Mouse (Mus musculus): ENCODE measurements at regions not wholly inside any gene's neighbourhood (a gene's known extent, or its start where the extent isn't known, plus 50 kb on each side); places are given as distances from the start of the nearest gene placed in this dataset.
A peak's percentile ranks its signal among the peaks of the same experiment; 100 is the strongest.

DNA sequence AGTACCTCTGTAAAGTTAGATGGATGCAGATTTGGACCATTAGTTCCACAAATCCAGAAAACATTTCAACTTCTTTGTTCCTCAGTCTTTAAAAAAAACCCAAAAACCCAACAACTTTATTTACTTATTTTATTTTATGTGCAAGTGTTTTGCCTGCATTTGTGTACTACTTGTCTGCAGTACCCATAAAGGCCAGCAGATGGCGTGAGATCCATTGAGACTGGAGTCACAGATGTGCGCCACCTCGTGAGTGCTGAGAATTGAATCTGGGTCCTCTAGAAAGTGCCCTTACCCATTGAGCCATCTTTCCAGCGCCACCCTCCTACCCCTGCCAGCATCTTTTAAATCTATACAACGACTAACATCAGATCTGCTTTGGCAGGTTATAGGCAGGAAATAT lies 53.0 kb downstream of the Gm12689 start:
- 63% methylated on average over 5 of the region's 5 CpGs for WGBS
- H3K9me3 ChIP-seq (ENCODE audit: control insufficient read depth), result no peaks in the 10 kb centered on the region
- ATAC-seq, result no peak
- H3K36me3 ChIP-seq (ENCODE audit: control insufficient read depth, insufficient read depth), result no peaks in the 10 kb centered on the region
- no peak overlapping the region for H3K27ac ChIP-seq (ENCODE audit: low read depth, low read length)
- no peak overlapping the region for H3K4me3 ChIP-seq (ENCODE audit: low read depth, low read length)
- H3K27me3 ChIP-seq (replicated peaks; ENCODE audit: control insufficient read depth, insufficient read depth, low read length), result no peaks in the 10 kb centered on the region
- H3K4me2 ChIP-seq (replicated peaks; ENCODE audit: low read depth), result no peak overlapping the region
- H3K9ac ChIP-seq (ENCODE audit: low read depth, low read length), result no peak overlapping the region
- no peaks in the 10 kb centered on the region for H3K4me1 ChIP-seq (replicated peaks; ENCODE audit: control insufficient read depth, insufficient read depth, low read length)
- TF ChIP-seq CTCF (IDR thresholded peaks at IDR 0.05; ENCODE audit: low read depth), result peak; percentile 60

DNA sequence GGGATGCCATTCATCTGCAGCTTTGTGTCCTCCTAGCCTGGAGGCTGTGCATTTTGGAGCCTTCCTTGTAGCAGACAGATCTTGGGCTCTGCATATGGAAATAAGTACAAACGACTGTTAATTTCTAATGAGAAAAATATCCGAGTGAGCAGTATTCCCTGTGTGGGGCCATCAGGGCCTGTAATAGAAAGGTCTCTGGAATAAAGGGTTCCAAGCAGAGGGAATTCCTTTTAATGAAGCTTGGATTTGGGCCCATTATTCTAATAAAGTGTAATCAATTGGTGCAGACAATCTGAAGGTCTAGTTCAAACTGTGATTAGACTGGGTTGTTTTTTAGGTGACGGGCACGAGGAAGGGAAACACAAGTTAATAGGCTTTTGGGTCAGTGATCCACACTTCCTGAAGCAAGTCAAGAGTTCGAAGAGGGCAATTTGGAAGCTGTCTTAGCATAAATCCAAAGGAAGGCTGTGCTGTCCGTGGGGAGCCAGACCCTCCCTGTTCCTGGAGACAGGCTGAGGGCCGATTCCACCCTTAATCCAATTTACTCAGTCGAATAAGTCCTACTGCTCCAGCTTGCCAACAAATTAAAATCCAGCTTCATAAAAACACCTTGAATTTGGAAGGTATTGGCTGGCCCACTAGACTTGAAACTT lies 57.5 kb downstream of the Gm12689 start:
- H3K4me3 ChIP-seq (ENCODE audit: low read depth, low read length), result no peak overlapping the region
- ATAC-seq, result no peak

DNA sequence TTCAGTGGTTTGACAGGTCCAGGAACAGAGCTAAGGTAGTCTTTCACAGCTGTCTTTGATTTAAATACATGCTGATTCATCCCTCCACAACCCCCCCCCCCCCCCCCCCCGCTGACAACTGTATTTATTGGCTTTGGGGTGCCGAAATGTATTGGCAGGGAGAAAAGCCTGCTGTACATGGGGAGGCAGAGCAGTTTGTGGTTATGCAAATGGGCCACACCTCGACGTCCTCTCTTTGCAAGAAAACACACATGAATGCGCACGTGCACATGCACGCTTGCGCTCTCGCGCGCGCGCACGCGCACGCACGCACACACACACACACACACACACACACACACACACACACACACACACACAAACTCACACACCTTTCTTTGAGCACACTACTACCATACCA lies 58.5 kb downstream of the Gm12689 start:
- Histone ChIP-seq H3K4me1 (replicated peaks; ENCODE audit: control insufficient read depth, insufficient read depth, low read length) (no peaks in the 10 kb centered on the region), H3K27ac (ENCODE audit: low read depth, low read length) (no peak overlapping the region), H3K4me2 (replicated peaks; ENCODE audit: low read depth) (no peak overlapping the region), H3K9me3 (ENCODE audit: control insufficient read depth) (no peaks in the 10 kb centered on the region), H3K27me3 (replicated peaks; ENCODE audit: control insufficient read depth, insufficient read depth, low read length) (no peaks in the 10 kb centered on the region), H3K4me3 (ENCODE audit: low read depth, low read length) (no peak overlapping the region), H3K9ac (ENCODE audit: low read depth, low read length) (no peak overlapping the region), H3K36me3 (ENCODE audit: control insufficient read depth, insufficient read depth) (no peaks in the 10 kb centered on the region)
- WGBS, result 71% methylated on average over 16 of the region's 17 CpGs
- no peak for TF ChIP-seq CTCF (IDR thresholded peaks at IDR 0.05; ENCODE audit: low read depth)
- ATAC-seq, result no peak

More for the DNA sequence above, 57.5 kb downstream of the Gm12689 start:
- Histone ChIP-seq H3K27me3 (replicated peaks; ENCODE audit: control insufficient read depth, insufficient read depth, low read length) (no peaks in the 10 kb centered on the region), H3K9ac (ENCODE audit: low read depth, low read length) (no peak overlapping the region), H3K4me1 (replicated peaks; ENCODE audit: control insufficient read depth, insufficient read depth, low read length) (no peaks in the 10 kb centered on the region), H3K9me3 (ENCODE audit: control insufficient read depth) (no peaks in the 10 kb centered on the region), H3K4me2 (replicated peaks; ENCODE audit: low read depth) (no peak overlapping the region), H3K36me3 (ENCODE audit: control insufficient read depth, insufficient read depth) (no peaks in the 10 kb centered on the region), H3K27ac (ENCODE audit: low read depth, low read length) (no peak overlapping the region)
- TF ChIP-seq CTCF (IDR thresholded peaks at IDR 0.05; ENCODE audit: low read depth), result no peak
- WGBS, result 64% methylated on average over 8 of the region's 8 CpGs

DNA sequence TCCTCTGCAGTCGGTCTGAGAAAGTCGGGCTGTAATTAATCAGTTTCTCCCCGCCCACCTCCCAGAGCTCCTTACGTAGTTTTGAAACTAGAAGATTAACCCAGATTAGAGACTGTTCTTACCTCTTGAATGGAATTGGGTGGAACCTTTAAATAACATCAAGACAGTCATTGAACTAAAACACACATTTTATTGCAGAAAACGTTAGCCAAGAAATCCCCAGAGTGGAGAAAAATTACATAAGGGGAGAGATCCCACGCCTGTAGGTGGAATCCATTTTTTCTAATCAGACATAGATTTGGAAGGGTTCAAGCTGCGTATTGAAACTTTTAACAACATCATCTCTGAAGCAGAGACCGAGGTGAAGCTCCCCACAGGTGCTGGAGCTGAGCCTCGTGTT lies 59.1 kb downstream of the Gm12689 start:
- Histone ChIP-seq H3K4me2 (replicated peaks; ENCODE audit: low read depth) (no peak overlapping the region), H3K36me3 (ENCODE audit: control insufficient read depth, insufficient read depth) (no peaks in the 10 kb centered on the region), H3K27ac (ENCODE audit: low read depth, low read length) (no peak overlapping the region), H3K4me3 (ENCODE audit: low read depth, low read length) (no peak overlapping the region), H3K4me1 (replicated peaks; ENCODE audit: control insufficient read depth, insufficient read depth, low read length) (no peaks in the 10 kb centered on the region), H3K9ac (ENCODE audit: low read depth, low read length) (no peak overlapping the region), H3K9me3 (ENCODE audit: control insufficient read depth) (no peaks in the 10 kb centered on the region), H3K27me3 (replicated peaks; ENCODE audit: control insufficient read depth, insufficient read depth, low read length) (no peaks in the 10 kb centered on the region)
- ATAC-seq, result no peak
- 52% methylated on average over 9 of the region's 9 CpGs for WGBS
- TF ChIP-seq CTCF (IDR thresholded peaks at IDR 0.05; ENCODE audit: low read depth), result no peak

DNA sequence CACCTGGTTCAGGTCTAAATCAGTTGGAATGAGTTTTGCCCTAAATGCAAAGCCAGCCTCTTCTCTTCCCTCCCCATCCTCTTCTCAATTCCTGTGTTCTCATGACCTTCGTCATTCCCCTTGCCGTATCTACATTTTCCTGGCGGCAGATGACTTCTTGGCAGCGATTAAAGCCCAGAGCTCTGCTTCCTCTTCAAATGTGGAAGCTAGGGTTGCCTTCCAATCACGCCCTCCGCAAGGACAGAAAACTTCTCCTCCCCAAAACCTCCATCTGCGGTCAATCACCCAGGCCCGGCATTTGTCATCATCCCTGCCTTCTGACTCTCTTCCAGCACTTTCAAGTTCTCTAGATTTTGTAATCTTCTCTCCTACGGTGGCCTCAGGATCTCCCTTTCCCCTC lies 72.3 kb downstream of the Gm12689 start:
- 83% methylated on average over 9 of the region's 9 CpGs for WGBS
- Histone ChIP-seq H3K27me3 (replicated peaks; ENCODE audit: control insufficient read depth, insufficient read depth, low read length) (0 out of 2 replicates have a peak, but pooled peaks cover 4% of the 10 kb centered on the region), H3K9me3 (ENCODE audit: control insufficient read depth) (no peaks in the 10 kb centered on the region), H3K36me3 (ENCODE audit: control insufficient read depth, insufficient read depth) (no peaks in the 10 kb centered on the region), H3K27ac (ENCODE audit: low read depth, low read length) (no peak overlapping the region), H3K4me3 (ENCODE audit: low read depth, low read length) (no peak overlapping the region), H3K4me1 (replicated peaks; ENCODE audit: control insufficient read depth, insufficient read depth, low read length) (no peaks in the 10 kb centered on the region), H3K9ac (ENCODE audit: low read depth, low read length) (no peak overlapping the region), H3K4me2 (replicated peaks; ENCODE audit: low read depth) (no peak overlapping the region)
- ATAC-seq, result no peak
- no peak for TF ChIP-seq CTCF (IDR thresholded peaks at IDR 0.05; ENCODE audit: low read depth)

DNA sequence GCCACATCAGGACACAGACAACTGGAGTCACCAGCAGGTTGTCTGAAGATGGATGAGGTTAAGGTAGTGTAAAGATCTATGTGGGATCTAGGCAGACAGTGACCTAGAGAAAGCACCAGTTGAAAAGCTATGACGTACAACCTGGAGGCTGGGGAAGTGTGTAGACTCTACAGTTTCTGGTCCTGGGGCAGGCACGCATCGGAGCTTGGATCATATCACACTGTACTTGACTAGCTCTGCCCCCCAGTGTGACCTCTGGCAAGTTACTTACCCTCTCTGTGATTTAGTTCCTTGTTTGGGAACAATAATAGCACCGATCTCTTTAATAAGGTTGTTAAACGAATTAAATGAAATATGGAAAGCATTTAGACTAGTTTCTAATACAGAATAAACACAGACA lies 75.5 kb downstream of the Gm12689 start:
- Histone ChIP-seq H3K9me3 (ENCODE audit: control insufficient read depth) (no peaks in the 10 kb centered on the region), H3K4me2 (replicated peaks; ENCODE audit: low read depth) (no peak overlapping the region), H3K36me3 (ENCODE audit: control insufficient read depth, insufficient read depth) (no peaks in the 10 kb centered on the region), H3K4me3 (ENCODE audit: low read depth, low read length) (no peak overlapping the region), H3K27ac (ENCODE audit: low read depth, low read length) (no peak overlapping the region), H3K27me3 (replicated peaks; ENCODE audit: control insufficient read depth, insufficient read depth, low read length) (0 out of 2 replicates have a peak, but pooled peaks cover 4% of the 10 kb centered on the region), H3K9ac (ENCODE audit: low read depth, low read length) (no peak overlapping the region), H3K4me1 (replicated peaks; ENCODE audit: control insufficient read depth, insufficient read depth, low read length) (no peaks in the 10 kb centered on the region)
- TF ChIP-seq CTCF (IDR thresholded peaks at IDR 0.05; ENCODE audit: low read depth), result no peak
- ATAC-seq, result no peak
- WGBS, result 78% methylated on average over 5 of the region's 5 CpGs

DNA sequence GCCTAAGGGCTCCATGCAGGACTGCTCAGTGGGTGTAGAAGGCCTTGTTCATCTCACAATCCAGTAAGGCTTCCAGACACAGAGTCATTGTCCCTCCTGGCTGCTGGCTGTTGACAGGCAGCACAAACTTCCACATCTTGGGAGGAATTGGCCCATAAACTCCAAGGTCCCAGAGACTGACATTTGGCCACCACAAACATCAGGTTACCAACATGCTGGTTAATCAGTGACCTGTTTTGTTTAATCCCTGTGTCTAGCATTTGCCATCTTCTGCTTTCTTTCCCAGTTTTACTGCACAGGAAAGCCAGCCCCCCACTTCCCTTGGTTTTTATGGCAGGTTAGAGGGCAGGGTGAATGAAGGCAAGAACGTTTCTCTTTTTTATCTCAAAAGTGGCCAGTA lies 80.5 kb downstream of the Gm12689 start:
- no peak overlapping the region for H3K9ac ChIP-seq (ENCODE audit: low read depth, low read length)
- 11% methylated on average over 1 of the region's 1 CpGs for WGBS
- H3K9me3 ChIP-seq (ENCODE audit: control insufficient read depth), result no peaks in the 10 kb centered on the region
- TF ChIP-seq CTCF (IDR thresholded peaks at IDR 0.05; ENCODE audit: low read depth), result no peak
- H3K4me3 ChIP-seq (ENCODE audit: low read depth, low read length), result no peak overlapping the region
- H3K27me3 ChIP-seq (replicated peaks; ENCODE audit: control insufficient read depth, insufficient read depth, low read length), result 0 out of 2 replicates have a peak, but pooled peaks cover 4% of the 10 kb centered on the region
- no peaks in the 10 kb centered on the region for H3K36me3 ChIP-seq (ENCODE audit: control insufficient read depth, insufficient read depth)
- H3K27ac ChIP-seq (ENCODE audit: low read depth, low read length), result no peak overlapping the region
- no peak for ATAC-seq
- no peak overlapping the region for H3K4me2 ChIP-seq (replicated peaks; ENCODE audit: low read depth)
- H3K4me1 ChIP-seq (replicated peaks; ENCODE audit: control insufficient read depth, insufficient read depth, low read length), result no peaks in the 10 kb centered on the region

Data from intestine, postnatal 0 days (tissue).